Mouse (Mus musculus) monocyte, adult 2 months (primary cell): ENCODE measurements around the gene Cul9.

Experiments used
- DNase-seq, 2 experiments: peaks; one replicate each; pipeline ENCODE4 v3.0.0; 2022; ENCODE audit warnings: low spot score in 2 of 2, low read depth in 1 of 2

Cul9 gene

DNA sequence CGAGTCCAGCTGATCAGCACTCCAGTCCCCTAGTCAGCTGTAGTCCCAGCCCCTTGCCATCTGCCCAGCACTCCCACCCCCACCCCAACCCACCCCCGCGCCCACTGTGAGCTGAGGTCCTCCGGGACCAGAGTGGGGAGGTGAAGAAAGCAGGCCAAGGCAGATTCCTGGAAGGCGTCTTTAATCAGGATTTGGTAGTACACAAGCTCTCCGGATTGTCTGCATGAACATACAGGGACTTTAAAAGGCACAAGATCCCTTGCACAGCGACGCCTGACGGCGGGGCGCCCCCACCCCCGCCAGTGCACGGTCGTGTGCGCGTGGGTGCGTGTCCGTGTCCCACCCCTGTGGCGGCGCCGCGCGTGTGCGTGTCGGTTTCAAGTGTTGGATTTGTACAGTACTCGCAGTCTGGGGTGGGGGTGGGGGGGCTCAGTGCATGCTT lies 92.2 kb downstream of the Cul9 start:
- no peak for DNase-seq

DNA sequence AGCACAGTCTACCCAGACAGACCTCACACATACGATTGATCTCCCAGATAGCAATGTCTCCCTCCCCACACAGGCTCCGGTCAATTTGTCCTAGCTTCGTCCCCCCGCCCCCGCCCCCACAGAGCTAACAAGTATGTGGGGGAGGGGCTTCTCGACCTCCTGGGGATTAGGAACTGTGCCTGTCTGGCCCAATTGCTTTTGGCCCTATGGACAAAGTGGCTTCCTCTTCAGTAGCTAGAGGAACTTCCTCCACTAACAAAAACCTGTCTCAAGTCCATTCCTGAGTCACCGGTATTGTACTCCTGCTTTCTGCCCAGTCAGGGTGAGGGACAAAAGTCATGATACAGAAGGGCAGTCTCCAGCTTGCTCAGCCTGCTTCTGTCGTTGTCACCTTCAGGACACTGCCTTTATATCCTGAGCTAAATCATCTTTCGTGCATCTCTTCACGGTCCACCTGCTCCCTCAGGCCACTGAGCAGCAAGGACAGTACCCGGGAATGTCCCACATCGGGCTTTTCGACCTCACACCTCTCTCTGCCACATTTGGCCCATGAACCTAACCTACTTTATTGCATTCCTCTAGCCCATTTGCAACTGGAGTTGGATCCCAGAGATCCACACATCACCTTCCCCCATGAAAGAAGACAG lies 92.8 kb downstream of the Cul9 start:
- no peak for DNase-seq

DNA sequence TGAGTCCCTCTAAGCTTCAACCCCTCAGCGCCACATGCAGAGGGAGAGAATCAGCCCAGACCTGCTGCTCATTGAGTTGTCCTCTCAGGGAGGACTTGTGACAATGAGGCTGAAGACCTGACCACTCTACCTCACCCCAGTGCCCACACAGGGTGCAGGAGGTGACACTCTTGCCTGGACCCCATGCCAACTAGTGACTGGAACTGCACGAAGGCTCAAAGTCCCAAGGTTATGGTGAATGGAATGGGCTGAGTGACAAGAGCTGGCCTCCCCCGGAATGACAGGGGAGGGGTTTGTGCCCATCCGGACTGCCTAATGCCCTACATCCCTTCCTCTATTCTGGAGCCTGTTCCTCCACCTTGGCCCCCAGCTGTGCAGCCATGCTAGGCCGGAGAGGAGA lies 93.5 kb downstream of the Cul9 start:
- no peak for DNase-seq
